Mouse (Mus musculus): Measurements from ENCODE around the gene Layn. TPM values are rescaled to one million over a fixed set of nuclear protein-coding genes. Genes with fewer than 3 reads are reported as not detected.

Gene Layn
- total and polyA plus RNA-seq, 3 experiments, result 5.3 to 61.6 (median 25.3) TPM

- peaks cover 3% of the 10 kb centered on the region for H3K4me1 ChIP-seq (ENCODE audit: insufficient read depth, low read depth, low read length)
- no peak for DNase-seq (ENCODE audit: low spot score)
- ATAC-seq (ENCODE audit: extremely low read depth, insufficient number of reproducible peaks, low FRiP score, poor library complexity, severe bottlenecking), result no peak
- H3K36me3 ChIP-seq (replicated peaks), result no peaks in the 10 kb centered on the region
- TF ChIP-seq CTCF (IDR thresholded peaks at IDR 0.05; ENCODE audit: low read depth, low read length) (no peak), GATA1 (IDR thresholded peaks at IDR 0.05; ENCODE audit: borderline replicate concordance, low read length) (no peak), POLR2AphosphoS5 (IDR thresholded peaks at IDR 0.05; ENCODE audit: insufficient replicate concordance, low read depth, low read length) (no peak), TAL1 (conservative IDR thresholded peaks at IDR 0.05; ENCODE audit: low read depth, low read length) (no peak), GATA2 (IDR thresholded peaks at IDR 0.05; ENCODE audit: borderline replicate concordance, low read depth, low read length) (no peak)
- H3K27me3 ChIP-seq (ENCODE audit: insufficient read depth, low read length), result peaks cover 7% of the 10 kb centered on the region
- H3K9me3 ChIP-seq (replicated peaks), result no peaks in the 10 kb centered on the region
- no peak overlapping the region for H3K4me3 ChIP-seq (ENCODE audit: low read depth, low read length)
Observed at GRCm38 (mm10) chr9:51026952-51027351, 49.9 kb downstream of the Layn start.

GRCm38 (mm10) chr9:51021123-51021795 is 55.6 kb downstream of the Layn start:
- TF ChIP-seq POLR2AphosphoS5 (IDR thresholded peaks at IDR 0.05; ENCODE audit: insufficient replicate concordance, low read depth, low read length) (no peak), GATA1 (IDR thresholded peaks at IDR 0.05; ENCODE audit: borderline replicate concordance, low read length) (no peak), GATA2 (IDR thresholded peaks at IDR 0.05; ENCODE audit: borderline replicate concordance, low read depth, low read length) (no peak), TAL1 (conservative IDR thresholded peaks at IDR 0.05; ENCODE audit: low read depth, low read length) (no peak), CTCF (IDR thresholded peaks at IDR 0.05; ENCODE audit: low read depth, low read length) (no peak)
- DNase-seq (ENCODE audit: low spot score) (no peak), ATAC-seq (ENCODE audit: extremely low read depth, insufficient number of reproducible peaks, low FRiP score, poor library complexity, severe bottlenecking) (no peak)
- peaks cover 17% of the 10 kb centered on the region for H3K27me3 ChIP-seq (ENCODE audit: insufficient read depth, low read length)
- H3K36me3 ChIP-seq (replicated peaks), result no peaks in the 10 kb centered on the region
- H3K4me3 ChIP-seq (ENCODE audit: low read depth, low read length), result no peak overlapping the region
- H3K4me1 ChIP-seq (ENCODE audit: insufficient read depth, low read depth, low read length), result peaks cover 17% of the 10 kb centered on the region
- H3K9me3 ChIP-seq (replicated peaks), result no peaks in the 10 kb centered on the region

GRCm38 (mm10) chr9:51020351-51020750 is 56.5 kb downstream of the Layn start:
- Histone ChIP-seq H3K4me1 (ENCODE audit: insufficient read depth, low read depth, low read length) (peaks cover 19% of the 10 kb centered on the region), H3K27me3 (ENCODE audit: insufficient read depth, low read length) (peaks cover 21% of the 10 kb centered on the region), H3K9me3 (replicated peaks) (no peaks in the 10 kb centered on the region), H3K36me3 (replicated peaks) (no peaks in the 10 kb centered on the region), H3K4me3 (ENCODE audit: low read depth, low read length) (no peak overlapping the region)
- no peak for DNase-seq (ENCODE audit: low spot score)
- no peak for ATAC-seq (ENCODE audit: extremely low read depth, insufficient number of reproducible peaks, low FRiP score, poor library complexity, severe bottlenecking)
- TF ChIP-seq CTCF (IDR thresholded peaks at IDR 0.05; ENCODE audit: low read depth, low read length), result no peak
- no peak for TF ChIP-seq GATA2 (IDR thresholded peaks at IDR 0.05; ENCODE audit: borderline replicate concordance, low read depth, low read length)
- no peak for TF ChIP-seq POLR2AphosphoS5 (IDR thresholded peaks at IDR 0.05; ENCODE audit: insufficient replicate concordance, low read depth, low read length)
- TF ChIP-seq GATA1 (IDR thresholded peaks at IDR 0.05; ENCODE audit: borderline replicate concordance, low read length), result no peak
- TF ChIP-seq TAL1 (conservative IDR thresholded peaks at IDR 0.05; ENCODE audit: low read depth, low read length), result no peak

- H3K9me3 ChIP-seq (replicated peaks), result no peaks in the 10 kb centered on the region
- H3K4me1 ChIP-seq (ENCODE audit: insufficient read depth, low read depth, low read length), result peaks cover 19% of the 10 kb centered on the region
- ATAC-seq (ENCODE audit: extremely low read depth, insufficient number of reproducible peaks, low FRiP score, poor library complexity, severe bottlenecking), result no peak
- no peak for DNase-seq (ENCODE audit: low spot score)
- H3K36me3 ChIP-seq (replicated peaks), result no peaks in the 10 kb centered on the region
- TF ChIP-seq GATA1 (IDR thresholded peaks at IDR 0.05; ENCODE audit: borderline replicate concordance, low read length) (no peak), CTCF (IDR thresholded peaks at IDR 0.05; ENCODE audit: low read depth, low read length) (no peak), POLR2AphosphoS5 (IDR thresholded peaks at IDR 0.05; ENCODE audit: insufficient replicate concordance, low read depth, low read length) (no peak), GATA2 (IDR thresholded peaks at IDR 0.05; ENCODE audit: borderline replicate concordance, low read depth, low read length) (no peak), TAL1 (conservative IDR thresholded peaks at IDR 0.05; ENCODE audit: low read depth, low read length) (no peak)
- no peak overlapping the region for H3K4me3 ChIP-seq (ENCODE audit: low read depth, low read length)
- H3K27me3 ChIP-seq (ENCODE audit: insufficient read depth, low read length), result peaks cover 21% of the 10 kb centered on the region
Observed at GRCm38 (mm10) chr9:51019670-51020069, 57.2 kb downstream of the Layn start.

GRCm38 (mm10) chr9:51015732-51016131 is 61.2 kb downstream of the Layn start:
- no peak for ATAC-seq (ENCODE audit: extremely low read depth, insufficient number of reproducible peaks, low FRiP score, poor library complexity, severe bottlenecking)
- no peak for DNase-seq (ENCODE audit: low spot score)
- Histone ChIP-seq H3K36me3 (replicated peaks) (no peaks in the 10 kb centered on the region), H3K9me3 (replicated peaks) (no peaks in the 10 kb centered on the region), H3K27me3 (ENCODE audit: insufficient read depth, low read length) (peaks cover 21% of the 10 kb centered on the region), H3K4me1 (ENCODE audit: insufficient read depth, low read depth, low read length) (peaks cover 16% of the 10 kb centered on the region), H3K4me3 (ENCODE audit: low read depth, low read length) (no peak overlapping the region)
- no peak for TF ChIP-seq GATA1 (IDR thresholded peaks at IDR 0.05; ENCODE audit: borderline replicate concordance, low read length)
- no peak for TF ChIP-seq CTCF (IDR thresholded peaks at IDR 0.05; ENCODE audit: low read depth, low read length)
- no peak for TF ChIP-seq GATA2 (IDR thresholded peaks at IDR 0.05; ENCODE audit: borderline replicate concordance, low read depth, low read length)
- TF ChIP-seq POLR2AphosphoS5 (IDR thresholded peaks at IDR 0.05; ENCODE audit: insufficient replicate concordance, low read depth, low read length), result no peak

GRCm38 (mm10) chr9:51013644-51014043 is 63.2 kb downstream of the Layn start:
- Histone ChIP-seq H3K4me3 (ENCODE audit: low read depth, low read length) (no peak overlapping the region), H3K4me1 (ENCODE audit: insufficient read depth, low read depth, low read length) (peaks cover 12% of the 10 kb centered on the region), H3K9me3 (replicated peaks) (no peaks in the 10 kb centered on the region), H3K27me3 (ENCODE audit: insufficient read depth, low read length) (peaks cover 13% of the 10 kb centered on the region), H3K36me3 (replicated peaks) (no peaks in the 10 kb centered on the region)
- ATAC-seq (ENCODE audit: extremely low read depth, insufficient number of reproducible peaks, low FRiP score, poor library complexity, severe bottlenecking) (no peak), DNase-seq (ENCODE audit: low spot score) (no peak)
- no peak for TF ChIP-seq GATA1 (IDR thresholded peaks at IDR 0.05; ENCODE audit: borderline replicate concordance, low read length)
- TF ChIP-seq TAL1 (conservative IDR thresholded peaks at IDR 0.05; ENCODE audit: low read depth, low read length), result no peak
- TF ChIP-seq CTCF (IDR thresholded peaks at IDR 0.05; ENCODE audit: low read depth, low read length), result no peak
- TF ChIP-seq POLR2AphosphoS5 (IDR thresholded peaks at IDR 0.05; ENCODE audit: insufficient replicate concordance, low read depth, low read length), result no peak
- TF ChIP-seq GATA2 (IDR thresholded peaks at IDR 0.05; ENCODE audit: borderline replicate concordance, low read depth, low read length), result no peak
